Mouse (Mus musculus) left cerebral cortex, postnatal 4 days (tissue): ENCODE measurements around the gene Lyl1. TPM values are rescaled to one million over a fixed set of nuclear protein-coding genes. Genes with fewer than 3 reads are reported as not detected.
A peak's percentile ranks its signal among the peaks of the same experiment; 100 is the strongest.

ENCODE experiments used
- DNase-seq: peaks from one replicate; pipeline ENCODE4 v3.0.0-alpha.2; 2022
- intact Hi-C: fragments of 180-260 bp; cut with DNase I; formaldehyde crosslinking; loops from one replicate; pipeline ENCODE4 v1.15.1; 2025
- total RNA-seq, 2 experiments: library from RNA; stranded (reverse); gene quantifications; 2 replicates each; pipeline ENCODE4 v1.2.3; 2021

The Lyl1 gene
- total RNA-seq, 2 experiments from 2014 or later = 3.0 to 3.3 TPM

DNA sequence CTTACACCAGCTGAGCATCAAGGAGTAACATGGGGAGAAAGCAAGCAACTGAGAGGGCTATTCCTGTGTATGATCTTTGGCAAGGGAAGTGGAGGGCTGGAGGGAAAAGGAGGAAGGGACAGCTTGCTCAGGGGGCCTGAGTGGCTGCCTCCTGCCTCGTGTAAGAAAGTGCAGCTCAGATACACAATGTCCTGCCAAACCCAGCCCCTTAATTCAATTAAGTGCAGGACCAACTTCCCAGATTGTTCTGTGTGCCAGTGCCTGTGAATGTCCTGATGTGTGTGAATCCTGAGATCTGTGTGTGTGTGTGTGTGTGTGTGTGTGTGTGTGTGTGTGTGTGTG lies 38.1 kb downstream of the Lyl1 start:
- intact Hi-C loops = no loop called here
- no peak for DNase-seq

DNA sequence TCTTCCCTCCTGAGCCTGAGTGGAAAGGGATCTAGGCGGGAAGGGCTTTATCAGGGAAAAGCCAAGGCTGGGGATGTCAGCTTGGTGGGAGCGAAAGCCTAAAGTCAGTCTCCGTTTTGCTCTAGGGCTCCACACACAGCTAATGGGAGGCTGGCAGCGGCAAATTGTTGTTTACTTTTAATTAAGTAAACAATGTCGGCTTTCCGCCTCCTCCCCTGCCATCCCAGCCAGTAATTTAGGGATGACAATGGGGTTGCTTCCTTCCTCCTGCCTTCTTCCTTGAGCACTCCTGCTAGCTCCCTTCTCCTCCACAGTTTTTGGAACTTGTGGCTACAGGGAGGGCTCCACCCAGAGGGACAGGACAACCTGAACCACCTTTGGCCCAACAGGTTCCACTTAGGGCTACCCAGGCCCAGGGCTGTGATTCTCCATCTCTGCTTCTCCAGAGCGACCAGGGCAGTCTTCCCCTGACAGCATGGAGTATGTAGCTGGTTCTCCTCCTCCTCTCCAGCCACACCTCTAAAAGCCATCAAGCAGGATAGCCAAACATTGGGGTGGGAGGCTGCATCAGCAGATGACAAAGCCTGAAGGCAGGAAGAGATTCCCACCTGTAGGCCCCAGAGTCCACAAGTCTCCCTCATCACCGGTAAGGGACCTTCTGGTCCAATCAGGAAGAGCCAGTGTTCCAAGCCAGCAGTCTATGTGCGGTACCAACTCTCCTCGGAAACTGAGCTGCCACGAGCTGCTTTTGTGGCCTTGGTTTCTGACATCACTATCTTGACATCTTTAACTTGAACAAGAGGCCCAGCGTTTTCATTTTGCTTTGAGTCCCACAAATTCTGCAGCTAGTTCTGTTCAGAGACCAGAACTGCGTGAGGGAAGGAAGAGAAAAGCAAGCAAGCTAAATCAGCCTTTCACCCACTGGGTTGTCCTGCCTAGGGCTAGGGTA lies 39.9 kb downstream of the Lyl1 start:
- no peak for DNase-seq
- intact Hi-C loops = no loop called here

DNA sequence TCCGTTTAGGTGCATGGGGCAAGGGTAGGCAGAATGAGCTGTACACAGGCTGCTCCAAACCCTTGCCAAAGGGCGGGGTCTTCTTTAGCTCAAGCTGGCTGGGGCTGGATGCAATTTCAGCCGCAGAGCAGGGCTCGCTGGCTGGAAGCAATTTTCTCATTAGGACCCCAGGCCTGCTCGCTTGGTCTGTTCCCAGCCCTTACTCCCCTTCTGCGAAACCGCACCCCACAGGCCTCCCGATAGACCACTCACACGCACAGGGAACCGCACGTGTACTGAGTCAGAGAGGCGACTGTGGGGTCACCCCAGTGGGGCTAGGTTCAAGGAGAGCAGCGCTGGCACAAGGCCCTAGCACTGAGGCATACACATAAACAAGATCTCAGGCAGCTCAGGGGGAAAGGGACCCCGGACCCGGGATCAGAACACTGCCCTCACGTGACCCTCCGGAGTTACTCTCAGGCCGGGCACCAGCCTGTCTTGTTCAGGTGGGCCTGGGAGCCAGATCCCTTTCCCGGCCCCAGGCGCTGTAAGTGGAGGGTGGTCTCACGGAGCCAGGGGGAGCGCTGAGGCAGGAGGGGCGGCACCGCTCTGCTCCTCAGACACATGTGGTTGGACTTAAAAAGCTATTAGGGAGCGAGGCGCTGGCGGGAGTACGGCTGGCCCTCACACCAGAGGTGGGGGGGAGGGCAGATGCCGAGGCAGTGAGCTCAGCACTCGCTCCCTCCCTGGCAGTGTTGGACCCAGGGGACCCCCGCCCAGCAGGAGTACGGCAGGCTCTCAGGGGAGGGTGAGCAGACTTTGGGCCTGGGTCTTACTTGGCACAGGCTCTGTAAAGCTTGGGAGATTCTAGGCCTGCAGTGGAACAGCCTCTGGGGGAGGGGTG lies 41.2 kb downstream of the Lyl1 start:
- intact Hi-C loops = no loop called here
- DNase-seq = peak; percentile 61

DNA sequence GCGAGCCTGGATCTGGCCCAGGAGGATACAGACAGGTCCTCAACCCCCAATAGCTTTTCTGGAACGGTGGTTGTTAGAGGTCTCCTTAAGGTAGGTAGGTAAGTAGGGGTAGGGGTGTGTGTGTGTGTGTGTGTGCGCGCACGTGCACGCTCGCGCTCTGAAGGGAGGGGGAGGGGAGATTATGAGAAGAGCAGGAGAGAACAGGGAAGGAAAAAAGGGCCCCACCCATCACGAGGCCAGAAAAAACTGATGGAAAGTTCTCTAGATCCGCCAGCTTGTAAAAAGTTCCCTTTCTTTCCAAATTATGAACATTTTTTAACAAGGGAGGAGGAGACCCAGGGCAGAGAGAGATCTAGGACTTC lies 41.8 kb downstream of the Lyl1 start:
- intact Hi-C loops = no loop called here
- DNase-seq = no peak

DNA sequence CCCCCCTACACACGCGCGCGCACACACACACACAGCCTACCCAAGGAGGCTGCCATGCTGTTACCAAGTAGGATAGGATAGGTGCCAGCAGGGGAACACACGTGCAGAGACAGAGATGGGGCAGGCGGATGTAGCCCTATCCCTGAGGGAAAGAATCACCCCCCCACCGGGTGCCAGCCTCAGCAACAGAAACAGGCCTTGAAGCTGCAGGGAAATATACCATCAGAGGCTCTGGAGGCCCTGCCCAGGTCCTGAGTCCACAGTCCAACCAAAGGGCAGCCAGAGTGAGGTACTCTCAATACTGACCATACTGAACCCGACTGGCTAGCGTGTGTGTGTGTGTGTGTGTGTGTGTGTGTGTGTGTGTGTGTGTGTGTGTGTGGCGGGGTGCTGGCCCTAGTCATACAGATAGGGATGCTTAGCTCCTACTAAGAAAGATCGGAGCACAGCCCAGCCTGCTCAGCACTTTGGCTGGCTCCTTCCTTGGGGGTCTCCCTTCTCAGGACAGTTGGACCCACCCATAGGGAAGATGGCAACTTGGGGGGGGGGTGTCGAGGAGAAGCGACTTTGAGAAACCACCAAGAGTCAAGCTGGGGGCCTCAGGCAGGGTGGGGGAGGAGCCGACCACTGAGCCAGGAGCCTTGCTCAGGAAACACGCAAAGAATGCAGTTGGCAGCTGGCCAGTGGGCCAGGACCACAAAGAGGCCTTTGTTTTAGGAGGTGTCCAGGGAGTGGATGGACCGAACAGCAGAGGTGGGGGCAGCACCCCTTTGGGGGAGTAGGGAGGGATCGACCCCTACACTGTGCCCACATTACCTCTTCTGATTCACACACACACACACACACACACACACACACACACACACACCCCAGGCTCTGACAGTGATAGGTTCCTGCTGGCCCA lies 42.5 kb downstream of the Lyl1 start:
- peak; percentile 81 for DNase-seq
- intact Hi-C loops = no loop called here

DNA sequence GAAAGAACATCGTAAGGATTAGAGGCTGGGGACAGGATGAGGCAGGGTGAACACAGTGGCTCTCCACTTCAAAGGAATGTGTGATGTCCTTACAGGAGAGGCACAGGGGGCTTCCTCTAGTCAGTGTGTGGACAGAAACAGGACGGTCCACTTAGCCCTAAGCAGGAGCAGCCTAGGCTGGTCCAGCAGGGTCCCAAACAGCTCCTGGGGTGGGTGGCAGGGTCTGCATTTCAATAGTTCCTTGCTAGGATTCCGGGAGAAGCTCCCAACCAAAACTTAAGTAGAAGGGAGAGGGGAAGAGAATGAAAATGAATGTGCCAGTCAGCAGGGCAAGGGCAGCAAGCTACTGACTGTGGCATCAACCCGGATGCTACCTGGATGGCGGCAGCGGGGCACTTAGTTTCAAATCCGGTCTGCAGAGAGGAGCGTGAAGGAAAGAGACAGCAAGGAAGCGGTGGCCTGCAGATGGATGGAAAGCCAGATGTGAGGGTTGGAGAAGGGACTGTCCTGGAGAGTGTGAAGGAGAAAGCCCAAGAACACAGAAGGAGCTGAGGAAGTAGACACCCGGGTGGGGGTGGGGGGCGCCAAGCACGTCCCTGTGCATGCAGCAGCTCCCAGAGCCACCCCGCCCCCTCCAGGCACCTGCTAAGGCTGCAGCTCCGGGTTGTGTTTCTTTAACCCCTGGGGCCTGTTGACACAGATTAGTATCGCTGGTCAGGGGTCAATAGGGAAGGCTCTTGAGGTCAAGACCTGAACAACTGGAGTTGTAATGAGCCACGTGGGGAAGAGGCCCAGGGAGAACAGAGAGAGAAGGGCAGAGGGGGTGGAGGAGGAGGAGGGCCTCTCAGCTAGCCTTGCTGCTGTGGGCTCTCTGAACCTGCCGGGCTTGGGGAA lies 44.0 kb downstream of the Lyl1 start:
- intact Hi-C loops = no loop called here

DNA sequence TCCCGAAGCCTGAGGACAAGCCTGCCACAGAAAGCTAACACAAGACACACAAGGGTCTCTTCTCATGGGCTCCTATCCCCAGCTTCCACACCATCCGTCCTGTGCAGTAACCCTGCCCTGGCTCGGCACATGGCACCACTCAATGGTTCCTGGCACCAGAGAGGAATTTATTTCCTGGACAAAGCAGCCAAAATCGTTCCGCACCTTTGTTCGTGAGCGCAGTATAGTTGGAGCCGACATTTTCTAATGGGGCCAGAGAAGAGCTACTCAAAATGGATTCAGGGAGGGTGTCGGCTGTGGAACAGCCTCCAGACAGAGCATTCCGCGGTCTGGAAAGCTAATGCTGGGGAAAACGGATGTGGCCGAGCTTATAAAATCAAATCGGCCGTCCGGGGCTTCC lies 48.3 kb downstream of the Lyl1 start:
- DNase-seq = no peak
- intact Hi-C loops = no loop called here

More for the DNA sequence above, 44.0 kb downstream of the Lyl1 start:
- DNase-seq = no peak

DNA sequence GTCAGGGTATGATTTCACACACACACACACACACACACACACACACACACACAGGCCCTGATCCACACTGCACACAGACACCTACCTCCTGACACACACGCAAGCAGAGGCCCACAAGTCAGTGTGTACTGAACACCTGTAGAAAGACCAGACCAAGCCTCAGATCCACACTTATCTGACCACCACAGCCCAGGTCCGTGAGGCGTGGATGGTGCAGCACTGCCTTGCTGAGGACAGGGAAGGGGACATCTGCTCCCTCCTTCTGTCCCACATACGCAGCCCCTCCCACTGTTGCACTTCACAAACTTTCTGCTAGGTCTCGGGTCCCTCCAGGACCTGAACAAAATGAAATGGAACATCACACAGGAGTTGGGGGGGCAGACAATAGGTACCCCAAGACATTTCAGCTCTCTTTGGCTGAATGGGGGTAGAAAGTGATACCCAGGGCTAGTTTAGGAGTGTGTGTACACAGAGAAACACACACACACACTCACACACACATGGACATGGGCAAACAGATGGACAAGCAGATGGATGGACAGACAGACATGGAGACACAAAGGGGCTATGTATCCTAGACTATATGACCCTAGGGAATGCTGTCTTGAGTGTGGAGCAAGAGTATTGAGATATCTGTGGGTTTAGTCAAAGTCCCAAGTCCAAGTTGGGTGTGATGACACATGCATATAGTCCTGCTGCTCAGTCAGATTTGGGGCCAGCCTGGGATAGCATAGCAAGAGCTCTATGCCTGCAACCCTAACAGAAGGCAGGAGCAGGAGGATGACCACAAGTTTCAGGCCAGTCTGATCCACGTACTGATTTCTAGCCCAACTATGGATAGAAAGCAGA lies 51.7 kb downstream of the Lyl1 start:
- no peak for DNase-seq
- intact Hi-C loops = no loop called here

Other genes with a start within 250 kb of the Lyl1 start
- 10 to 100 TPM; 10.2 to 10.7 TPM for gene Ier2, start 38.6 kb upstream of the Lyl1 start, total RNA-seq
- 100 to 1,000 TPM; 110 to 112 TPM for gene Trmt1, start 15.2 kb upstream of the Lyl1 start, total RNA-seq
- 10 to 100 TPM; 68.4 to 72.1 TPM for gene Nacc1, start 13.6 kb upstream of the Lyl1 start, total RNA-seq
- not detected for gene G430095P16Rik, start 21.6 kb downstream of the Lyl1 start, total RNA-seq
- gene Nfix, start 98.9 kb downstream of the Lyl1 start, total RNA-seq = 100 to 1,000 TPM; 674 to 782 TPM
- 1 to 10 TPM; 4.9 to 5.5 TPM for gene Dand5, start 121.4 kb downstream of the Lyl1 start, total RNA-seq
- gene Gadd45gip1, start 130.1 kb downstream of the Lyl1 start, total RNA-seq = 10 to 100 TPM; 18.4 to 18.9 TPM
- gene Rad23a, start 139.2 kb downstream of the Lyl1 start, total RNA-seq = 10 to 100 TPM; 44.1 to 49.7 TPM
- gene Calr, start 145.5 kb downstream of the Lyl1 start, total RNA-seq = 100 to 1,000 TPM; 528 to 548 TPM
- 10 to 100 TPM; 86.2 to 90.4 TPM for gene Farsa, start 155.5 kb downstream of the Lyl1 start, total RNA-seq
- gene Syce2, start 170.7 kb downstream of the Lyl1 start, total RNA-seq = 10 to 100 TPM; 42.0 to 42.4 TPM
- gene Gcdh, start 192.5 kb downstream of the Lyl1 start, total RNA-seq = 10 to 100 TPM; 30.8 to 32.7 TPM
- under 1 TPM in 1 of 2 experiments, not detected in 1; 0.24 TPM for gene Klf1, start 200.5 kb downstream of the Lyl1 start, total RNA-seq
- 1 to 10 TPM; 2.8 to 4.1 TPM for gene Dnase2a, start 207.1 kb downstream of the Lyl1 start, total RNA-seq
- 100 to 1,000 TPM; 195 to 210 TPM for gene Mast1, start 235.9 kb downstream of the Lyl1 start, total RNA-seq
- 1 to 10 TPM; 6.7 to 8.3 TPM for gene Rtbdn, start 245.5 kb downstream of the Lyl1 start, total RNA-seq